Comparison of ENCODE assay signal across 8 mouse cellular contexts in the genomic region with DNA sequence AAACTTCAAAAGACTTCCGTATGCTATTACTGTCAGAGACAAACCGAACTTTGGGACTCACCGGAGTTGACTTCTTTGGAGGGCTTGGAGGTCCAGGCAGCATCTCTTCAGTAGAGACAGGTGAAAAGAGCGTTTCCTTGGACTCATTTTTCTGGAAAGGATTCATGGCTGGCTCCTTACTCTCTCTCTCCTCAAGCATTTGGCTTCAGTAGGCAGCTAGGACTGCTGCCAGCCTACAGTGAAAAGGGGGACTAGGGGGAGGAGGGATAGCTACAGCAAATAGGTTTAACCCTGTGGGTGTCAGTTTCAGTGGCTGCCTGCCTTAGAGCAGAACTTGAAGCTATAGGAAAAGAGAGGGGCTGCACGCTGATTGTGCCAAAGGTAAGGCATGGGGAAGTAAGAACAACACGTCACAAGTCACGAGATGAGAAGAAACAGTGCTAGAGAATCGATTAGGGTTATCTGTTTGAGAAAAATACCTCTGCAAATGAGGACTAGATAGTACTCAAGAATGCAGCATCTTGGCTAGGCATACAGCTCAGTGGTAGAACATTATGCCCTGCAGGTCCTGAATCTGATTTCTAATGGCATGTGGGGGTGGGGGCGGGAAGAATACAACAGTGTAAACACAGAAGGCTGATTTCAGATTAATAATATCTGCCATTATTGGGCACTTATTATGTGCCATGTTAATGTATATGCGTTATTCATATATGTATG. TPM values are rescaled to one million over a fixed set of nuclear protein-coding genes. Genes with fewer than 3 reads are reported as not detected.
DNase-seq lines count a peak whose midpoint lies in the region; ATAC-seq and TF ChIP-seq lines count a peak whose summit lies in the region.
"Had no signal": no experiment of that assay in that cellular context is flagged by ENCODE, and none has a peak within 500 bp of the region (broad histone marks: within the 10 kb centered on the region; RNA-seq: fewer than 3 reads in every experiment).

A gene (minus strand): TSS at position 369 of the 720 bp plus-strand sequence.

- no peaks in the 10 kb centered on the region for H3K36me3 ChIP-seq in limb, embryonic 14.5 days (ENCODE audit: control insufficient read depth, insufficient read depth, low read length)
- no peaks in the 10 kb centered on the region for H3K36me3 ChIP-seq in limb, embryonic 10.5 days
- H3K36me3 ChIP-seq in forebrain, embryonic 14.5 days (ENCODE audit: control insufficient read depth, insufficient read depth, low read length), result no peaks in the 10 kb centered on the region
- H3K36me3 ChIP-seq in stomach, embryonic 15.5 days, result no peaks in the 10 kb centered on the region
- H3K36me3 ChIP-seq: limb, embryonic 13.5 days had no signal

- no peaks in the 10 kb centered on the region for H3K4me1 ChIP-seq in limb, embryonic 14.5 days (ENCODE audit: control insufficient read depth, insufficient read depth, low read length)
- H3K4me1 ChIP-seq in limb, embryonic 10.5 days, result no peaks in the 10 kb centered on the region
- H3K4me1 ChIP-seq in forebrain, embryonic 14.5 days (ENCODE audit: control insufficient read depth, insufficient read depth, low read length), result no peaks in the 10 kb centered on the region
- no peaks in the 10 kb centered on the region for H3K4me1 ChIP-seq in stomach, embryonic 15.5 days

- no peak within 1 kb of the TSS for H3K4me2 ChIP-seq in limb, embryonic 14.5 days (replicated peaks; ENCODE audit: low read depth, low read length, severe bottlenecking)
- peak within 1 kb of the TSS; percentile 36 for H3K4me2 ChIP-seq in forebrain, embryonic 14.5 days (ENCODE audit: low read length)
- peak within 1 kb of the TSS; percentile 10; the same call in 1 of the 2 replicates for H3K4me2 ChIP-seq in stomach, embryonic 15.5 days
- H3K4me2 ChIP-seq: limb, embryonic 13.5 days had no signal

- TF ChIP-seq POLR2A in limb, embryonic 14.5 days (IDR thresholded peaks at IDR 0.05; ENCODE audit: borderline replicate concordance, extremely low read depth, insufficient read depth, insufficient read length), result no peak

- intact Hi-C loops in left cerebral cortex, postnatal 25 days (cut with DNase I), result no loop called here

- H3K27me3 ChIP-seq in limb, embryonic 14.5 days (ENCODE audit: control insufficient read depth, insufficient read depth, low read length), result no peaks in the 10 kb centered on the region
- no peaks in the 10 kb centered on the region for H3K27me3 ChIP-seq in limb, embryonic 10.5 days (ENCODE audit: low read depth, poor library complexity, severe bottlenecking)
- no peaks in the 10 kb centered on the region for H3K27me3 ChIP-seq in forebrain, embryonic 14.5 days (replicated peaks; ENCODE audit: control insufficient read depth, insufficient read depth, low read length)
- no peaks in the 10 kb centered on the region for H3K27me3 ChIP-seq in stomach, embryonic 15.5 days (replicated peaks)
- H3K27me3 ChIP-seq: limb, embryonic 13.5 days had no signal

- DNase-seq in limb, embryonic 14.5 days (ENCODE audit: low spot score), result peak; percentile 16
- no peak for DNase-seq in limb, embryonic 10.5 days (ENCODE audit: low spot score)
- DNase-seq in forebrain, embryonic 14.5 days (ENCODE audit: low spot score), result peak; percentile 93
- peak; percentile 67 for DNase-seq in kidney, adult 18-20 months
- DNase-seq in left cerebral cortex, postnatal 25 days (ENCODE audit: low spot score in 2 of 2), result peak; percentile 24 to 58
- no peak for DNase-seq in spleen, postnatal 4 days (ENCODE audit: low spot score in 2 of 2)

- no peak for ATAC-seq in limb, embryonic 14.5 days (ENCODE audit: low FRiP score, low read depth)
- ATAC-seq in forebrain, embryonic 14.5 days, result peak; percentile 93
- ATAC-seq in stomach, embryonic 15.5 days (ENCODE audit: insufficient read depth, low FRiP score, low read depth), result no peak

- H3K9me3 ChIP-seq in limb, embryonic 14.5 days (ENCODE audit: control insufficient read depth, low read length), result no peaks in the 10 kb centered on the region
- H3K9me3 ChIP-seq in limb, embryonic 10.5 days (replicated peaks), result no peaks in the 10 kb centered on the region
- H3K9me3 ChIP-seq in forebrain, embryonic 14.5 days (replicated peaks; ENCODE audit: control insufficient read depth, low read length), result no peaks in the 10 kb centered on the region
- no peaks in the 10 kb centered on the region for H3K9me3 ChIP-seq in stomach, embryonic 15.5 days
- H3K9me3 ChIP-seq: limb, embryonic 13.5 days had no signal

- H3K4me3 ChIP-seq in limb, embryonic 14.5 days (replicated peaks; ENCODE audit: low read length), result no peak within 1 kb of the TSS
- no peak within 1 kb of the TSS for H3K4me3 ChIP-seq in limb, embryonic 10.5 days
- H3K4me3 ChIP-seq in forebrain, embryonic 14.5 days (ENCODE audit: low read depth, low read length), result peak within 1 kb of the TSS; percentile 21
- H3K4me3 ChIP-seq in stomach, embryonic 15.5 days (replicated peaks), result no peak within 1 kb of the TSS
- H3K4me3 ChIP-seq: limb, embryonic 13.5 days had no signal

- H3K27ac ChIP-seq in limb, embryonic 14.5 days (replicated peaks; ENCODE audit: low read depth, low read length), result no peak within 1 kb of the TSS
- no peak within 1 kb of the TSS for H3K27ac ChIP-seq in limb, embryonic 10.5 days
- H3K27ac ChIP-seq in forebrain, embryonic 14.5 days (ENCODE audit: low read depth, low read length), result peak within 1 kb of the TSS; percentile 63; the same call in 1 of the 2 replicates
- H3K27ac ChIP-seq in stomach, embryonic 15.5 days, result no peak within 1 kb of the TSS
- H3K27ac ChIP-seq: limb, embryonic 13.5 days had no signal

- 63% methylated on average over 10 of the region's 10 CpGs for whole genome bisulfite sequencing in limb, embryonic 14.5 days
- WGBS in limb, embryonic 10.5 days, result 78% methylated on average over 10 of the region's 10 CpGs
- WGBS in forebrain, embryonic 14.5 days, result 51% methylated on average over 10 of the region's 10 CpGs
- 58% methylated on average over 10 of the region's 10 CpGs for WGBS in stomach, embryonic 15.5 days

- H3K9ac ChIP-seq in limb, embryonic 14.5 days (ENCODE audit: low read depth, low read length, severe bottlenecking), result no peak within 1 kb of the TSS
- peak within 1 kb of the TSS; percentile 13; the same call in 1 of the 2 replicates for H3K9ac ChIP-seq in forebrain, embryonic 14.5 days (ENCODE audit: low read length)
- H3K9ac ChIP-seq in stomach, embryonic 15.5 days, result no peak within 1 kb of the TSS
- H3K9ac ChIP-seq: limb, embryonic 13.5 days had no signal

RNA-seq across cellular contexts. Expression of the gene that starts here (rescaled TPM):
- 4.2 and 15.3 TPM in 2 replicates for polyA plus RNA-seq in limb, embryonic 14.5 days (2012; rRNA removed)
- polyA plus RNA-seq in limb, embryonic 14.5 days (2014; fragmentation: Nextera tagmentation; extraction: Ambion mirVana), result 2.9 and 6.9 TPM in 2 replicates
- 1.8 and 3.8 TPM in 2 replicates for polyA plus RNA-seq in limb, embryonic 10.5 days (2016; fragmentation: Nextera tagmentation; extraction: Ambion mirVana)
- polyA plus RNA-seq in forebrain, embryonic 14.5 days (2014; fragmentation: Nextera tagmentation; extraction: Ambion mirVana), result 11.4 and 12.1 TPM in 2 replicates
- 10 to 100 TPM; 30.1 to 32.1 TPM for total RNA-seq in left cerebral cortex, postnatal 25 days (2021)
- polyA plus RNA-seq in stomach, embryonic 15.5 days (2015; fragmentation: Nextera tagmentation; extraction: Ambion mirVana), result 3.4 and 3.6 TPM in 2 replicates

Comparison
In these comparisons a context has a peak if more than half of its experiments do, and no peak if none do; other contexts are left out.
1. DNase-seq: peak in limb, embryonic 14.5 days (single experiment), forebrain, embryonic 14.5 days (single experiment), kidney, adult 18-20 months (single experiment) and left cerebral cortex, postnatal 25 days (2 of 2); none in limb, embryonic 10.5 days (single experiment) and spleen, postnatal 4 days (0 of 2).